Mouse (Mus musculus): ENCODE results near the gene Trim31. TPM values are rescaled to one million over a fixed set of nuclear protein-coding genes. Genes with fewer than 3 reads are reported as not detected.
A peak's percentile ranks its signal among the peaks of the same experiment; 100 is the strongest.

The Trim31 gene
- total RNA-seq, 2 experiments from 2014 or later, result not detected

GRCm38 (mm10) chr17:36896583-36896982, 1.3 kb upstream of the Trim31 start:
- DNase-seq, result peak; percentile 23 to 40

DNA sequence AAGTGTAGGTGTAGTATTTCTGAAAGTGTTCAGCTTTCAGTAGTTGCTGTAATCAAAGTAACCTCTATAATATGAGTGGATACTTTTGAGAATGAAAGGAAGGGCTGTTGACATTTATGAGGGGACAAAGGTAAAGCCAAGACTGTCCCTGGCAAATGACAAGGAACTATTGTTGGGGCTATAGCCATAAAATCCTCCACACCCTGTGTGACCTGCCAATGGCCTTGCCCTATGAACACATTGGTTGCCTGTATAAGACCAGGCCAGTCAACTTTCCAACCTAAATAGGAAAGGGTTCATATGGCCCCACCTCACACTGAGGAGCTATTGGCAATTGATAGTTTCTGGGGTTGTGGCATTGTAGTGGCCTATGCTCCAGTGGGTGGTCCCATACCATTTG, 853 bp upstream of the Trim31 start:
- DNase-seq, result no peak

DNA sequence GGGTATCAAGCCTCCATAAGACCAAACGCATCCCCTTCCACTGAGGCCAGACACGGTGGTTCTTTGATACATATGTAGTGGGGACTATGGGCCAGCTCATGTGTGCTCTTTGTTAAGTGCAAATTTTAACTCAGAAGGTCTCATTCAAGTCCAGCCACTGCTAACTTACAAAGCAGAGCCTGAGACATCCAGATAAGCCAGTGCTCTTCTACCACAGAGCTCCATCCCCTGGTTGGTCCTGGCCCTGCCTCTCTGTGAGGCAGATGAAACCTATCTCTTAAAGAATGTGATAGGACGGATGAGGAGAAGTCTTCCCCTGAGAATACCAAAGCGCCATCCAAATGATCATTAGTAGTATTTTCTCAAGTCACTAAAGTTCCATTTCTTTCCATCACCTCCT, 1.5 kb downstream of the Trim31 start:
- DNase-seq, result no peak

- no peak for DNase-seq
Measured at GRCm38 (mm10) chr17:36900001-36900400, 2.1 kb downstream of the Trim31 start.

DNA sequence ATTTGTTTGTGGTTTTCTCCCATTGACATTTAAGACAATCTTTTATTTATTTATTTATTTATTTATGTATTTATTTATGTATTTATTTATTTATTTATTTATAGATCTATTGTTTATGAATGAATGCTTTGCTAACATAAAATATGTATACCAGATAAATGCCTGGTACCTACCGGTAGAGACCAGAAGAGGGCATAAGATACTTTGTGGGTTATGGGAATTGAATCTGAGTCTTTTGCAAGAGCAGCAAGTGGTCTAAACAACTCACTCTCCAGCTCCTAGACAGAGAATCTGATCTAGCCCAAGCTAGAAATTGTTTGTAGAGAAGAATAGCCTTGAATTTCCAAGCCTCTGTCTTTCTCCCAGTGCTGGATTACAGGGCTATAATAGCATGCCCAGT, 2.8 kb downstream of the Trim31 start:
- no peak for DNase-seq

DNA sequence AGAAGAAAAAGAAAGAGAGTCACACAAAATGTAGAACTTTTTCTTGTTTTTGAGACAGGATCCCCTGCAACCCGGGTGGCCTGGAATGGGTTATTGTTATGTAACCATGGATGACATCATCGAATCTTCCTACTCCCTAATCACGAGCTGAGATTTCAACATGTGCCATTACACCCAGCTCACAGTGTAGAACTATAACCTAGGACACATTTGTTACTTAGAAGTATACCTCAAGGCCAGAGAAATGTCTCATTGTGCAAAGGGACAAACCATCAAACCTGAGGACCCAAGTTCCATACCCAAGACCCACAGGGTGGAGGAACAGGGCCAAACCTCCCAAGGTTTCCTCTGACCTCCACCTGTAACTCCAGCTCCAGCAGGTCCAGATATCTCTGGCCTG, 5.7 kb downstream of the Trim31 start:
- no peak for DNase-seq

DNA sequence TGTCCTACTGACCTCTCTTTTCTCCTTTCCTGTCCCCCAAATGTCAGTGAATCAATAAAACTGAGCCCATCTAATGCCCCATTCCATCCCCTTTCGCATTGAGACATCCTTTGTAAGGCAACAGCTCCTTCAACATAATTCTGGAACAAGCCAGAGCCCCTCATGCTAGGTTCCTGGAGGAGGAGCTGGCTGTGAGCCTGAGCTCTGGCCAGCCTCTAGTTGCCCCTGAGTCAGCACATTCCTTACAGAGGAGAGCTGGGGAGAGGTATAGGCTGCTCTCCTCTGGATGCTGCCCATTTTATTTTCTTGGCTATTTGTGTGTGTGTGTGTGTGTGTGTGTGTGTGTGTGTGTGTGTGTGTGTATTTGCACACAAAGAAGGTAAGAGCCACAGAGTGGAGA, 10.3 kb downstream of the Trim31 start:
- no peak for DNase-seq

GRCm38 (mm10) chr17:36909802-36910201, 11.9 kb downstream of the Trim31 start:
- DNase-seq, result no peak

DNA sequence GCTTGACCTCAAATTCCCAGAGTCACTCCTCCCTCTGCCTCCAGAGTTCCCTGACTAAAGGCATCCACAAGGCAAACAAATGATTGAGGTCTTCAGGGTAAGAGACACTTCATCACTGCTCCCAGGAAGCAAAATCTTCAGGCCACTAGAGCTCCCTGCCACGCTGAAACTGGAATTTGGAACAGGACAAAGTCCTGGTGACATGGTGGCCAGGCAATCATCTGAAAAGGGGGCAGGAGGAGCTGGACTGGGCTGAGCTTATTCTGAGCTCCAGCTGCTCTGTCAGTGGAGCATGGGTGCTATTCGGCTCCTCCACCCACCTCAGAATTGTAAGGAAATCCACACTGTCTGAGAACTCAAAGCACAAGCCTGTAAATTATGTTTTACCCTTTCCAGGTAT, 14.1 kb downstream of the Trim31 start:
- DNase-seq, result no peak

DNA sequence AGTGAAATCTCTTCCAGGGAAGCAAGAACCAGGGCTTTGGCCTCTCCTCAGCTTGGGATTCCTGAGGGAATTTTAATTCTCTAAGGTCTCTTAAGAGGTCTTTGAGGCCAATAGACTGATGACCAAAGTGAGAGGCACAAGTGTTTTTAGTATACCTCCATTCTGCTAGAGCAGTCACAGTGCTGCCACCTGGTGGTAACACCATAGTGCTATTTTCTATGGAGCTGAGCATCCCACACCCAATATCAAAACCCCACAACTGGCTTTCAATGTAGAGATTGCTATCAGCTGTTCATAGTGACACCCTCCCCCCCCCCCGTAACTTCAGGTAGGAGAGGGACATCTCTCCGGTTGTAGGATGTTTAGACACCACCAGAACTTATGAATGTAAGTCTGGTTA, 16.2 kb downstream of the Trim31 start:
- peak; percentile 69 to 87 for DNase-seq

GRCm38 (mm10) chr17:36915076-36915475, 17.2 kb downstream of the Trim31 start:
- peak; percentile 36 to 83 for DNase-seq

DNA sequence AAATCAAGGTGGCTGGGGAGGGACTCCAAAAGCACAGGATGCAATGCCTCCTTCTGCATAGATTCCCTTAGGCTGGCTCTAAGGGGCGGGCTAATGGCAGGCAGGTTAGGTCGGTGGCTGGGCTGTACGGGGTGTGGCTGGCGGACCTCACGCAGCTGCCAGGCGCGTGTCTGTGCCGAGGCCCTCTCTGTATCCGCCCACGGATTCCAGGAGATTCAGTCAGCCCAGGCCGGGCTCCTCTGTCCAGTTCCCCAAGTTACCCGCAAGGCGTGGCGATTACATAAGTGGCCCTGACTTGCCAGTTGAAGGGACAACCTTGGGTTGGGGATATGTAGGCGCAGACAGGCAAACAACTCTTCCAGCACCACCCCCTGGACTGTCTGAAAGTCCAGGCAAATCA, 22.3 kb downstream of the Trim31 start:
- peak in 1 of 2 experiments; percentile 9 for DNase-seq

- DNase-seq, result no peak
Measured at GRCm38 (mm10) chr17:36922715-36923114, 24.8 kb downstream of the Trim31 start.

GRCm38 (mm10) chr17:36923491-36923890, 25.6 kb downstream of the Trim31 start:
- no peak for DNase-seq

DNA sequence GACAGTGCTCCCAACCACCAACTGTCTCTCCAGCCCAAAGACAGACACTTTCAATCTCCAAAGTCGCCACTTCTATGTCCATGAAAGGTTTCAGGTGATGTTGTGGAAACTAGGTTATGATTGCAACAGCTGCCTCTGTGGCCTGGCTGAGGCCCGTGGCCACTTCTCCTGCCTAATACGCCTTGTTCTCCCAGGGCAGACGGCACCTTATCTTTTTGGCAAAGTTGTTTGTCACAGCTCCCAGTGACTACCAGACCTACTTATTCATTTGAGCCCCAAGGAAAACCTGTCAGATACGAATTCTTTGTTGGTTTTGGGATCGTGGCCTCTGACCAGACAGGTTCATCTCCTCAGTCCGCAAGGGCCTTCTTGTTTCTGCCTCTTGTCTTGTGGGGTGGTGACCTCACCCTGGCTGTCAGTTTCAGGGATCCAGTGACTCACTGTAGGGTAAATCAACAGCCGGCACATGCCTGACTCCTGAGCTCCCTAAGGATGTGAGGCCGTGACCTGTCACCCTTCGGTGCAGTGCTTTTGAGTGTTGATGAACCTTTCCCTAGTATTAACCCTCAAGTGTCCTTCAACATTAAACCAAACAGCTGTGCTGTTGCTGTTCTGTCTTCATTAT, 29.7 kb downstream of the Trim31 start:
- peak; percentile 46 to 65 for DNase-seq

GRCm38 (mm10) chr17:36929236-36929932, 31.5 kb downstream of the Trim31 start:
- no peak for DNase-seq

- DNase-seq, result peak in 1 of 2 experiments; percentile 61
Measured at GRCm38 (mm10) chr17:36930233-36930632, 32.3 kb downstream of the Trim31 start.

DNA sequence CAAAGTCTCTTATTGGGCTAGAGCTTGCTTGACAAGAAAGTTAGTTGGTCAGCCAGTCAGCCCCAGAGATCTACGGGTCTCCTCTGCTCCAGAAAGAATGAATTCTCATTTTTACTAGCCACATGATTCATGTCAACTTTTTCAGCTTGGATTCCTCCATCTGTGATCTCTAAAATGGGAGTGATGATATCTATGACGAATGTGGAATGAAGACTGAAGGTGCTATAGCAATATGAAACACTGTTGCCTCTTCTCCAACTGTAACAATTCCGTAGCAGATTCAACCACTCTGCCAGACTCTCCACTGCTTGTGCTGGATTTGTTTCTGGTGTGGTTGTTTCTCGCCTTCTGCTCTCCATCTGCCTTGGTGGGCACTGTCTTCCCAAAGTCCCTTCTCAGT, 33.2 kb downstream of the Trim31 start:
- no peak for DNase-seq

DNA sequence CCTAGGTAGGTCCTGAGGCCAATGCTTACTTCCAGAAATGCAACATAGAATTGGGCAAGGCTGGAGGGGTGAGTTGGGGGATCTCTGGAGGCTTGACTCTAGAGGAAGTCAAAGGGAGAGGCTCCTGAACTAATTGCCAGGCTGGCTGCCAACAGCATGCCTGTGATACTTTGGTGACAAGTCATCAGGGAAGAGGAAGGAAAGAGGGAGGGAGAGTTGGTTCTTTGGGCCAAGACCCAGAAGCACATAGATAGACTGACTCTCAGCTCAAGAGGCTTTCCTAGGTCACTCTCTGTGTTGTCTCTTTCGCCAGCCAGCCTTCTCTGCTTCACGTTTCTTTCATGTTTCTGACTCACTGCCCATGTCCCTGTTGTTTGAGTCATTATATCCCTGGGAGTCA, 33.9 kb downstream of the Trim31 start:
- peak; percentile 75 to 85 for DNase-seq

DNA sequence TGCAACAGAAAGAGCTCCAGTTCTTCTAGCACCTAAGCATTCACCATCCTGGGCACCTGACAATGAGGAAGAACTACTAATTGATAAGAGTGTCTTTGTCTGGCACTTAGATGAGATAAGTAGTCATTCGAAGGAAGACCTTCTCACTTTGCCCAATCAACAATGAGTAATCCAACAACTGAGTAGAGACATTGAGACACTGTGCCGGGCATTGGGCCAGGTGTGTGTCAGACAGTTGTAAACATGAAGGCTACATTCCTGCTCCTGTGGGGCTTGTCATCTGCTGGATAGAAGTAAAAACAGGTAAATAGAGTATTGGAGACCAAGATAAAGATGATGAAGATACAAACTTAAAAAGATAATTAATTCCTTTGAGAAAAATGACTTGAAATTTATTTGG, 40.1 kb downstream of the Trim31 start:
- DNase-seq, result no peak

DNA sequence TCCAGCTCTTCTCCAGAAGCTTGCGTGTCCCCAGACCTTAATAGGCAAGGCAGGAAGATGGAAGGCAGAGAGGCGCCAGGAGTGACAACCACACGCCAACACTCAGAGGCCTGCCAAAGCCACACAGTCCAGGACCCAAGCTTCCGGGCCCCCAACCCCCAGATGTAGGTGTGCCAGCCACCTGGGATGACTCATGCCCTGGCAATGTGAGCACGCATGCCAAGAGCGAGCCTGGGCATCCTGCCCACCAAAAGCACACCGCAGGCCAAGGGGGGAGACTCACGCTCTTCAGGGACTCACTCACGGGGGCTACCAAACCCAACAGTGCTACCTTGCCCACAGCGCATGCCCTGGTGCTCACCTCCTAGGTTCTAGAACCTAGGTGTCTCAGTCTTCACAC, 44.5 kb downstream of the Trim31 start:
- peak; percentile 77 to 78 for DNase-seq

DNA sequence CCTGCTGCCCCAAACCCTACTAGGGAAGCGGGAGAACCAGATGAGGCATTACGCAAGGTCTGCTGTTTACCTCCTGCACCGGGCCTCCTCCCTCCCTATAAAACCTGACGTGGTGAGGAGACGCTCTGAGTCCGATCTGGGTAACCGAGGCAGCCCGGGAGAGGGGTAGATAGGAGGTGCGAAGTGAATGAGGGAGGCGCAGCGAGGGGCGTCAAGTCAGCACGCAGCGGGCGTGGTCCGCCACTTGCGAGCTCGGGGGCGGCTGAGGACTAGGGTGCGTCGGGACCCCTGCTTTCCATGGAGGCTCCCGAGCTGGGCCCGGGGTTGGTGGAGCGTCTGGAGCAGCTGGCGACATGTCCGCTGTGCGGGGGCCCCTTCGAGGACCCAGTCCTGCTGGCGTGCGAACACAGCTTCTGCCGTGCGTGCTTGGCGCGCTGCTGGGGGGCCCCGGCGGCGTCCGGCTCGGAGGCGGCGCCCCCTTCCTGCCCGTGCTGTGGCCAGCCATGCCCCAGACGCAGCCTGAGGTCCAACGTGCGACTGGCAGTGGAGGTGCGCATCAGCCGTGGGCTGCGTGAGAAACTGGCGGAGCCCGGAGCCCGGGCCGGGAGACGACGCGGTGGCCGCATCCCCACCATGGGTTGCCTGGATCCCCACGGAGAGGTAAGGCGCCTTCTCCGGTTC, 45.0 kb downstream of the Trim31 start, which contains the start of gene Rnf39:
TSS of gene Rnf39 (plus strand) at position 128 of the 681 bp plus-strand sequence.
- DNase-seq, result peak in 1 of 2 experiments; percentile 65

- no peak for DNase-seq
Measured at GRCm38 (mm10) chr17:36943691-36944090, 45.8 kb downstream of the Trim31 start.
